Mouse (Mus musculus) gastrocnemius, adult 2 months (tissue): ENCODE data around the gene Srbd1. TPM values are rescaled to one million over a fixed set of nuclear protein-coding genes. Genes with fewer than 3 reads are reported as not detected.

Source experiments
- DNase-seq: peaks from one replicate; pipeline ENCODE4 v3.0.0; 2022
- H3K27ac ChIP-seq: fragments of 200-600 bp; 2 replicates; pipeline ENCODE4 v1.8.1; 2022; ENCODE audit warnings: mild to moderate bottlenecking
- H3K4me3 ChIP-seq: fragments of 200-600 bp; 2 replicates; pipeline ENCODE4 v1.8.1; 2022; ENCODE audit warnings: mild to moderate bottlenecking, moderate library complexity
- CTCF ChIP-seq: fragments of 200-600 bp; IDR thresholded peaks from 2 replicates; pipeline ENCODE4 v1.8.1; 2022; ENCODE audit warnings: antibody characterized with exemption, mild to moderate bottlenecking, moderate library complexity
- intact Hi-C: fragments of 180-260 bp; cut with DNase I; formaldehyde crosslinking; loops from one replicate; pipeline ENCODE4 v1.15.1; 2025
- total RNA-seq, 2 experiments: library from RNA; stranded (reverse); gene quantifications; 2 replicates each; pipeline ENCODE4 v1.2.3; 2021

Gene Srbd1
- total RNA-seq, 2 experiments from 2014 or later: 5.5 to 8.0 TPM

DNA sequence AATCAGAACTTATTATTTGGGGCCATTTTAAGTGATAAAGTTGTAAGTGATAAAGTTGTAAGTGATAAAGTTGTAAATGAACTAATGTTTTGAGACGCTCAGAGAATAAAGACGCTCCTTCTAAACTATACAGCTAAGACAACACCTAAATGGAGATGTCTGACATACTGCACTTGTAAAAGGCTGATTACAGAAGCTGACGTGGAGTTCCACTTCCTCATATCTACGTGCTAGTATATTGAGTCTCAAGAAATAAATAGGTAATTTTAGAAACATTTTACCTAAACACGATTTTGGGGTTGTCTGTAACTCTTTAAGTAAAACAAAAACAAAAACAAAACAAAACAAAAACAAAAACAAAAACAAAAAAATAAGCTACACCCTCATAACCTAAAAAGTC, 84.1 kb downstream of the Srbd1 start:
- intact Hi-C loops: no loop called here
- Histone ChIP-seq H3K27ac (no peak overlapping the region), H3K4me3 (no peak overlapping the region)
- DNase-seq: no peak
- no peak for TF ChIP-seq CTCF

DNA sequence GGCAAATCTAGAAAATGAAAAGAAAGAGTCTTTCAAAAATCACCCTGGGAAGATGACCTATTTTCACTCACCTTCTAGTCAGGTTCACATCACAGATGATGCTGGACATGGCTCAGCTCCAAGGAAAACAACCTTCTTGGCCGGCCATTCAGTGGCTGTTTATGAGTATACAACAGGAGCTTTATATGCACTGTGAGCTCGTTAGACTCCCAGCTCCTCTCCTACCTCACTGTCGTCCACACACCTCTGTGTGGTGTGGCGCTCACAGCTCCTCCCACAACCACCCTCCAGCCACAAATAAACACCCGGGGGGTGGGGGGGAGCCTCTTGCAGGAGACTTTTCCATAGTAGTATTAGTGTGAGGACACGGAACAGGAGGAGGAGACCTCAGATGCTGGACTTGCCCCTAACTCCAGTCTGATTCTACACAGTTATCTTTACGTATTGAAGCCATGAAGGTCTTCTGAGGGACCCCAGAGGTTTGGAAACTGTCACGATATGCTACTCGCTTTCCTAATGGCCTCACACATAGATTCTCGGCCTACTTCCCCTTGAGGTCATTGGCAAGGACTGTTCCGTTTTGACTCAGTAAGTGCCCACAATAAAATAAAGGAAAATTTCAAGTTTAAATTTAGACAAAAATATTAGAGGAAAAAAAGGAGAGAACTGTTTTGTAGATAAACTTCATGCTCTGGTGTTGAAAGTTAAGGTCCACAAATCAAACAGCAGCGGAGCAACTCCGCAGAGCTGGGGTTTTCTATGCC, 104.6 kb downstream of the Srbd1 start:
- intact Hi-C loops: no loop called here
- no peak overlapping the region for H3K27ac ChIP-seq
- no peak overlapping the region for H3K4me3 ChIP-seq
- TF ChIP-seq CTCF: no peak
- no peak for DNase-seq

DNA sequence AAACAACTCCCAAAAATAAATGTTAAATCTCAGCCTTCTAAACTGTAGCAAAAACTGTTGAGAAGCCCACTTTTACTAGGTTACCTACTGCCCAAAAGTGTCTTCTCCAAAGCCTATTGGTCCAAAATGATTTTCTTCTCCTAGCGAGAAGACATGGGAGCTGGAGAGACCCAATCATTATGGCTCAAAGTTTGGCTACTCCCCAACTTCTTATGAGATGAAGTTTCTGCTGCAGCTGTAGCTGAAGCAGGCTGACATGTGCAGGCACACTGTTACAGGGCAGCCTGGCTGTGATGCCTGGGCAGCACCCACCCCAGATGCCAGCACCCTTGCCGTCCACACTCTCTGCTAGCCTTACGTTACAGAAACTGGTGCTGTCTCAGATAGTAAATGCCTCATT, 105.2 kb downstream of the Srbd1 start:
- Histone ChIP-seq H3K4me3 (no peak overlapping the region), H3K27ac (no peak overlapping the region; the same call in 1 of the 2 replicates)
- TF ChIP-seq CTCF: no peak
- DNase-seq: no peak
- intact Hi-C loops: loop anchor here (10.0 kb wide), 1 partner anchor 355 kb away; the partner anchor contains the start of gene Six2

DNA sequence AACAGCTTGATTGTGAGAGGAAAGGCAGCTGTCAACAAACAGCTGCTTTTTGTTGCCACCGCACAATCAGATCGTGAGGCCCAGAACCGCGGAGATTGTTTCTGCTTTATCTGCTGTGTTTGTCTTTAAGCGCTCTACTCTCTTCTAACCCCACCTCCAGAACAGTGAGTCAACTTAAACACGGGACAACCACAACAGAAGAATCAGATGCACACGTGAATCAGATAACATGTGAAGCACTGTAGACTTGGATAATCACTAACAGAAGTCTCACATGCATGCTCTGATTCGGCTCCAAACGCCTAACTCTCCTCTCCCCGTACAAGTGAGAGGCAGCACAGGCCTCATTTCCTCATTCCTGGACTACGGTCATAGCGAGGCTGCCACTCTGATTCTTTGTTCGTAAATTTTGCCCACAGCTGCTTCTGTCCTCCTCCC, 106.7 kb downstream of the Srbd1 start:
- no peak for TF ChIP-seq CTCF
- DNase-seq: no peak
- H3K4me3 ChIP-seq: no peak overlapping the region
- H3K27ac ChIP-seq: peak overlapping the region; percentile 6; the same call in 1 of the 2 replicates
- intact Hi-C loops: loop anchor here (10.0 kb wide), 1 partner anchor 353 kb away; the partner anchor contains the start of gene Six2

DNA sequence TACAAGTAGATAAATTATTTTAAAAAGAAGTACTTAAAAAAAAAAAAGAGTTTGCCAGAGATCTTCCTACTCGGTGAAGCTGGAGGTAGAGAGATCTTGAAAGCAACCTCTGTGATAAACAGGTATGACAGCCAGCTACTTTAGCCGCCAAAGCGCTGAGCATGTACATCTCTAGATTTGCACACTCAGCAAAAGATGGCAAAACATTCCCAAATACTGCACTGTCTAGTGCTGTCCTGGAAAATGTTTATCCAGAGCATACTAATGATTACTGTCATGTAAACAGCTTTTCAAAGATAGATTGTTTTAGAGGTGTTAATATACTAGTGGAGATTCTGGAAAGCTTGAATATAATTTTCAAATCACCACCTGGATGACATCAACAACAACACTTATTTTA, 109.4 kb downstream of the Srbd1 start:
- TF ChIP-seq CTCF: no peak

DNA sequence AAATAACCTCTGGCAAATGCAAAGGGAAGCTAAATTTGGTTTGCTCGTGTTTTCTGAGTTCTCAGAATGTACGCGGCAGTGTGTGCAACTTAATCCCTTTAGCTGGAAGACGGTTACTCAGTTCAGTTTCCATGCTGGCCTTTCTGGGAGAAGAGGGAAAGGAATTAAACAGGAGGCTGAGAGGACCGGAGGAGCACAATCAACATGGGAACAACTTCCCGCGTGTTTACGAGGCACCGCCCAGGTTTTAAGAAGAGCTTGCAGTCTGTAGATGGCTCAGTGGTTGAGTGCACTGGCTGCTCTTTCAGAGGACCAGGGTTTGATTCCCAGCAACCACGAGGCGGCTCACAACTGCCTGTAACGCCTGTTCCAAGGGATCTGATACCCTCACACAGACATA, 109.8 kb downstream of the Srbd1 start:
- no peak for TF ChIP-seq CTCF
- Histone ChIP-seq H3K27ac (peak overlapping the region; percentile 90), H3K4me3 (peak overlapping the region; percentile 55)
- DNase-seq: peak; percentile 53
- intact Hi-C loops: loop anchor here (10.0 kb wide), 1 partner anchor 350 kb away; the partner anchor contains the start of gene Six2

More for the DNA sequence above, 109.4 kb downstream of the Srbd1 start:
- DNase-seq: no peak
- intact Hi-C loops: loop anchor here (10.0 kb wide), 1 partner anchor 351 kb away; the partner anchor contains the start of gene Six2
- Histone ChIP-seq H3K27ac (peak overlapping the region; percentile 90), H3K4me3 (peak overlapping the region; percentile 55)

DNA sequence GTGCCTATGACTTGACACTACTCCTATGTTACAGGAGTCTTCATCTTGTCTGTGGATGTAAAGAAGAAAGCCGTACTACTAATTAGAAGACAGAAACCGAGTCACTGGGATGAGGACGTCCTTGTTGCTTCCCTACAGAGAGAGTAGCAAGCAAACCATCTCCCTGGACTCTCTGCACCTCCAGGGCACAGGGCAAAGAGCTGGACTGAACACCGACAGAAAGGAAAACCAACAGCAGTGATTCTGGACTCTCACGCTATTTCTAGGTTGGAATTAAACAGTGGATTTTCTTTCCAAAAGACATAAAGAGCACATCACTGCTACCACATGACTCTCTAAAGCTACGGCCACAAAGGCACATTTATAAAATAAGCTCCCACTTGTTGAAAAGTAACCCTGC, 110.3 kb downstream of the Srbd1 start:
- Histone ChIP-seq H3K4me3 (peak overlapping the region; percentile 55), H3K27ac (peak overlapping the region; percentile 90)
- intact Hi-C loops: loop anchor here (10.0 kb wide), 1 partner anchor 350 kb away; the partner anchor contains the start of gene Six2
- TF ChIP-seq CTCF: no peak
- no peak for DNase-seq

DNA sequence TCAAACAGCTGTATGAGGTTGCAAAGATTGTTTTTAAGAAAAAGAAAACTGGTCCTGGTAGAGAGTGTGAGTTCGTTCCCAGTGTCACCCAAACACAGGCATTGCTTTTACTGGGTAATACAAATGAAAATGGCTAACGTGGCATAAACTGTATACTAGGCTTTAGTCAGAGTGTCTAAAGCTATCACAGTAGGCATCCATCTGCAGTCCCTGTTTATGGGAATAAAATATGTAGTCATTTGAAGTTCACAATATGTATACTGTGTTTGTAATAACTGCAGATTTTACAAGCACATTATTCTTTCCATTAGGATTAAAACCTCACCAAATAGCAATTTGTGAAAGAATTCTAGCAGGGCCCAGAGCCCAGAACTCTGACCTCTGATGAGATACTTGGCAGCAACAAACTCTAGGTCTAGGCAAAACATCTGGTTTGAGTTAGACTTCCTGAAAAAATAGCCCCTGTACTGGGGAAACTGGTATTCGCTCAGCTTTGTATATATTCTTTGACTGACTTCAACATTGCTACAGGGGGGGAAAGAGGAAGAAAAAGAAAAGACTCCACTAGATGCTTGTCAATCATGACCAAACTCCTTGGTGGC, 112.8 kb downstream of the Srbd1 start:
- no peak overlapping the region for H3K4me3 ChIP-seq
- no peak for TF ChIP-seq CTCF
- intact Hi-C loops: loop anchor here (10.0 kb wide), 1 partner anchor 347 kb away; the partner anchor contains the start of gene Six2
- peak; percentile 38 for DNase-seq
- peak overlapping the region; percentile 90 for H3K27ac ChIP-seq

DNA sequence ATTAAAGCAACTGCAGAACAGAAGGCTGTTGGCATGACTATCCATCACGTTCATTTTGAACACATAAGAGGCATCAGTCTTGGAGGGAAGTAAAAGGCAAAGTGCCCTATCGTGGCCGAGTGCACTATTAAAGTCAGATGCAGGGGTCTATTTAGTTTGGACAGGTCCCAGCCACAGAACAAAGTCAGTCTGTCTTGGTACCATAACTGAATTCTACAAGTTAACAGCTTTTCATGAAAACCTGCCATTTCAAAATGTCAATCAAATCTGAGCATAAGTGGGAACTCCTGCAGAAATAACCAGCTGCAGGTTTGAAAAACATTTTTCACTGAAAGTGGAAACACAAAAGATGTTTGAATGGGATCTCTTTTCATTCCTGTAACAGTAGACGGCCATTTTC, 115.0 kb downstream of the Srbd1 start:
- Histone ChIP-seq H3K27ac (no peak overlapping the region), H3K4me3 (no peak overlapping the region)
- TF ChIP-seq CTCF: no peak
- DNase-seq: no peak
- intact Hi-C loops: loop anchor here (10.0 kb wide), 1 partner anchor 345 kb away; the partner anchor contains the start of gene Six2

DNA sequence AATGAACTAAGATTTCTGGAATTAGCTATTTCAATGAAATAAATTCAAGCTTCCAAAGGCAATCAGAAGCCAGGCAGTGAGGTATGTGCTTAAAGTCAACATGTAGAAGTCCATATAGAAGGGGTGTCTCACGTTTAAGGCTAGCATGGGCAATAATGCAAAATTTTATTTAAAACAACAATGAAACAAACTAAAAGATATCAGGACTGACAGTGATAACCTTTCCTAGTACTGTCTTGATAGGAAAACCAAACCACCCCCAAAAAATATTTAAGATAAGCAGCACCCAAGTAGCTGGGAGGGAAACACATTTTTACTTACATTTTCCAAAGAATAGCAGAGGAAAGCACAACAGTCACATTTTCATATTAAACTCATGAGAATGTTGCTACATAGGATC, 115.8 kb downstream of the Srbd1 start:
- intact Hi-C loops: no loop called here
- DNase-seq: no peak
- no peak overlapping the region for H3K27ac ChIP-seq
- no peak overlapping the region for H3K4me3 ChIP-seq
- TF ChIP-seq CTCF: no peak

DNA sequence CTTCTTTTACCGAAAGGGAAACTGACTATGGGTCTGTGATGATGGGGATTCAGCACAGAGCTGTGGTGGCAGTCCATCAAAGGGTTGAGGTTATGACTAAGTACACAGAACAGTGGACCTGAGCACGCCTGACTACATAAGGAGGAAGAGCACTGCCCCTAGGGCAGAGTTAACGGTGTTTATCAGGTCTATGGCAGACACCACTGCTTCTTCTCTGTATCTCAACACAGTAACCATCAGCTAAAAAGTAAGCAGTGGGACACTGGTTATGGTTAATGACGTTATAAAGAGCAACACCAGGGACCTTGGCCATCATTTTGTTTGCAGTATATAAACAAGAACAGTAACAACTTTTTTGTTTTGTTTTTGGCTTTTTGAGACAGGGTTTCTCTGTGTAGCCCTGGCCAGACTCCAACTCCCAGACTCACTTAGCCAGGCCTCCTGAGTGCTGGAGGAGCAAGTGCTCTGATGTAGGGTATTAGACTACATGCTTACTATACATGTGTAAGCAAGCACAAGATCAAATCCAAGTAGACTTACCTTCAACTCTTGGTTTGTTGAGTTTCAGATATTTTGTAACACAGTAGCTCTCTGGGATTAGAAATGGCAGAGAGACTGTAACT, 117.3 kb downstream of the Srbd1 start:
- Histone ChIP-seq H3K4me3 (no peak overlapping the region), H3K27ac (no peak overlapping the region)
- intact Hi-C loops: no loop called here
- no peak for TF ChIP-seq CTCF
- no peak for DNase-seq

DNA sequence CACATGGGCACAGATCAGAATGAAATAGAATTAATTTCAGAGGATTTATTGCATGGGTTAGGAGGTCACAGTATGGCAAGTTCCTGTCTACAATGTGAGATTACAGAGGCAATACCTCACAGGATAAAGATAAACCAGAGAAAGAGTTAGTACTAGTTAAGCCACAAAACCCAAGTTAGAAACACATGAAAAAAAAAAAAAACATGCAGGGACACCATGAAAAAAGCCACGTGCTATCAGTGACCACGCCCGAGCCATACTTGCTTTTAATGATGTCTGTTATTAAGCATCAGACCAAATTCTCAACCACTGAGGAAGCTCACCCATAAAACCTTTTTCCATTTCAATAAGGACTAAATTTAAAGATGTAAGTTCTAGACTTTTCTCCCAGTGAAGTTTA, 120.4 kb downstream of the Srbd1 start:
- no peak for TF ChIP-seq CTCF
- no peak for DNase-seq
- Histone ChIP-seq H3K27ac (no peak overlapping the region), H3K4me3 (no peak overlapping the region)
- intact Hi-C loops: no loop called here

DNA sequence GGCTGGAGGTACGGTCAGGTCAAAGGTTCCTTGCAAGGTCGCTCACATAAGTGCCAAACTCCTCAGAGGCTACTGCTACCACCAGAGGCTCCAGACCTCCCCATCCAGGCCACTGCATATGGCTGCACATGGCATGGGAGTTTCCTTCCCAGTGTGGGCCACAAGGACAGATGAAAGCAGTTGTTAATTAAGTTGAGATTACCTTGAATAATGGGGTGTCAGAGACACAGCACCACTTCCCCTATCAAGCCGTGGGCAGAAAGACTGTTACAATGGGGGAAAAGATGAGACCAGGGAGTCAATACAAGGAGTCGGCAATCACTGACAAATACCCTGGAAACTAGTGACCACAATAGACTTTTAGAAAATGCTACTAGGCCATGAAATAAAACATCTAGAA, 122.6 kb downstream of the Srbd1 start:
- TF ChIP-seq CTCF: no peak
- DNase-seq: no peak
- intact Hi-C loops: no loop called here
- Histone ChIP-seq H3K4me3 (no peak overlapping the region), H3K27ac (no peak overlapping the region)
